Mouse (Mus musculus): Measurements from ENCODE around the gene Pla2g4e.

DNA sequence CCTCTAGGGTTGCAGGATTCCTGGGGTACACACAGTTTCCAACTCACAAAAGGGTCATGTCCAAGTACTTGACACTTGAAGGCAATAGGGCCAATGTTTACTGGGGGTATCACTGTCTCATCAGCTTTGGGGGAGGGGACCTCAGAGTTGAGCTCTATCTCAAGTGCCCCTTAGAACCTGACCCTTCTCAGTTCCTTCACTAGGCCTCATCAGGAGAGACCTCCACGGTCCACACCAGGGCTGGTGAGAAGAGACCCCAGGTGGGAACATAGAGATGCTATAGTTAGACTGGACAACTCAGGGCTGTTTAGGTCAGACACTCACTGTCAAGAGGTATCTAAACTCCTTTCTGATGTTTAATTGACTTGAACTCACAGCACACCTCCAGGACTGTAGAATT lies 106.0 kb downstream of the Pla2g4e start:
- TF ChIP-seq ZNF384 (IDR thresholded peaks at IDR 0.05; ENCODE audit: low read depth, low read length): no peak
- no peak for TF ChIP-seq HCFC1 (IDR thresholded peaks at IDR 0.05; ENCODE audit: borderline replicate concordance, insufficient read depth, low read length)
- TF ChIP-seq MAFK (IDR thresholded peaks at IDR 0.05; ENCODE audit: insufficient read depth, low read depth, low read length): no peak
- TF ChIP-seq CHD2 (IDR thresholded peaks at IDR 0.05; ENCODE audit: low read depth, low read length): no peak
